Mouse (Mus musculus): ENCODE measurements around the gene Gtf2h5.

The Gtf2h5 gene

GRCm38 (mm10) chr17:6079287-6080122 lies at the start of gene Gtf2h5, which contains the start of gene Serac1:
Gene Gtf2h5, plus strand, starts transcription at chr17:6079786.
Gene Serac1, minus strand, starts transcription at chr17:6079741.
- DNase-seq (ENCODE audit: low spot score) = peak; percentile 98

GRCm38 (mm10) chr17:6035661-6036060 lies 43.9 kb upstream of the Gtf2h5 start:
- DNase-seq (ENCODE audit: low spot score) = no peak

GRCm38 (mm10) chr17:6036458-6036857 lies 43.1 kb upstream of the Gtf2h5 start:
- peak; percentile 48 for DNase-seq (ENCODE audit: low spot score)

GRCm38 (mm10) chr17:6036872-6037271 lies 42.7 kb upstream of the Gtf2h5 start:
- DNase-seq (ENCODE audit: low spot score) = no peak

GRCm38 (mm10) chr17:6037507-6037906 lies 42.1 kb upstream of the Gtf2h5 start:
- no peak for DNase-seq (ENCODE audit: low spot score)

- no peak for DNase-seq (ENCODE audit: low spot score)
Measured at GRCm38 (mm10) chr17:6052801-6053200, 26.8 kb upstream of the Gtf2h5 start.

- DNase-seq (ENCODE audit: low spot score) = peak; percentile 39
Measured at GRCm38 (mm10) chr17:6054934-6055355, 24.6 kb upstream of the Gtf2h5 start.

- DNase-seq (ENCODE audit: low spot score) = no peak
Measured at GRCm38 (mm10) chr17:6062793-6063192, 16.8 kb upstream of the Gtf2h5 start.

- DNase-seq (ENCODE audit: low spot score) = no peak
Measured at GRCm38 (mm10) chr17:6063532-6063931, 16.1 kb upstream of the Gtf2h5 start.

GRCm38 (mm10) chr17:6066021-6066420 lies 13.6 kb upstream of the Gtf2h5 start:
- DNase-seq (ENCODE audit: low spot score) = no peak

- no peak for DNase-seq (ENCODE audit: low spot score)
Measured at GRCm38 (mm10) chr17:6067613-6068012, 12.0 kb upstream of the Gtf2h5 start.

- DNase-seq (ENCODE audit: low spot score) = no peak
Measured at GRCm38 (mm10) chr17:6069866-6070265, 9.7 kb upstream of the Gtf2h5 start.

GRCm38 (mm10) chr17:6073405-6073804 lies 6.2 kb upstream of the Gtf2h5 start:
- DNase-seq (ENCODE audit: low spot score) = no peak

- DNase-seq (ENCODE audit: low spot score) = no peak
Measured at GRCm38 (mm10) chr17:6083323-6083890, 3.8 kb downstream of the Gtf2h5 start.

- DNase-seq (ENCODE audit: low spot score) = peak; percentile 17
Measured at GRCm38 (mm10) chr17:6091604-6092003, 12.0 kb downstream of the Gtf2h5 start.

- DNase-seq (ENCODE audit: low spot score) = no peak
Measured at GRCm38 (mm10) chr17:6095579-6095978, 16.0 kb downstream of the Gtf2h5 start.

- DNase-seq (ENCODE audit: low spot score) = no peak
Measured at GRCm38 (mm10) chr17:6097884-6098283, 18.3 kb downstream of the Gtf2h5 start.

GRCm38 (mm10) chr17:6102287-6102686 lies 22.7 kb downstream of the Gtf2h5 start:
- no peak for DNase-seq (ENCODE audit: low spot score)

- DNase-seq (ENCODE audit: low spot score) = no peak
Measured at GRCm38 (mm10) chr17:6103566-6103965, 24.0 kb downstream of the Gtf2h5 start.

GRCm38 (mm10) chr17:6106361-6107014 lies 26.9 kb downstream of the Gtf2h5 start, which contains the start of gene Tulp4:
Gene Tulp4, plus strand, starts transcription at chr17:6106437.
- DNase-seq (ENCODE audit: low spot score) = peak; percentile 93

GRCm38 (mm10) chr17:6107015-6107601 lies 27.5 kb downstream of the Gtf2h5 start:
- DNase-seq (ENCODE audit: low spot score) = peak; percentile 58

GRCm38 (mm10) chr17:6108175-6108574 lies 28.6 kb downstream of the Gtf2h5 start:
- DNase-seq (ENCODE audit: low spot score) = no peak
